Mouse (Mus musculus) heart, adult 9 months (tissue): Measurements from ENCODE around the gene Ankrd44.

Experiments used
- DNase-seq, 2 experiments: peaks; one replicate each; pipeline ENCODE4 v3.0.0; 2022; ENCODE audit warnings: low spot score in 2 of 2

The Ankrd44 gene

GRCm38 (mm10) chr1:54922707-54923106 is 3.5 kb downstream of the Ankrd44 start:
- no peak for DNase-seq

- no peak for DNase-seq
Observed at GRCm38 (mm10) chr1:54922025-54922574, 4.1 kb downstream of the Ankrd44 start.

GRCm38 (mm10) chr1:54920132-54920531 is 6.1 kb downstream of the Ankrd44 start:
- no peak for DNase-seq

- no peak for DNase-seq
Observed at GRCm38 (mm10) chr1:54916456-54916855, 9.7 kb downstream of the Ankrd44 start.

DNA sequence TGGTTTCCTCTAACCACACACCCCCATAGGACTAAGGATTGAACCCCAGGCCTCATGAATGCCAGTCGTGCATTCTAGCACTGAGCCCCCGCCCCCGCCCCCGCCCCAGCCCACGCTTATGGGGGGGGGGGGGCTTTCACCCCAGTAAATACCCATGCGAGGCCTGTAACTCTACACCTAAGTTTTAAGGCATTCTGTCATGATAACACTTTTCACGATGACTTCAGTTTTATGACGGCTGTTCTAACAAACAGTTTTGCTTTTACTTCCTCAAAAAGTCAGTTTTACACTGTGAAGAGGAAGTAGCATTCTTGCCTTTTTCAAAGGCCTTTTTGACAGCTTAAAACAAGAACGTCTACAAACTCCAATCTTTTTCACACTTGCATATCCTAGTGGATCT is 11.8 kb downstream of the Ankrd44 start:
- DNase-seq = no peak

- DNase-seq = no peak
Observed at GRCm38 (mm10) chr1:54913379-54913873, 12.8 kb downstream of the Ankrd44 start.

- DNase-seq = no peak
Observed at GRCm38 (mm10) chr1:54913063-54913335, 13.2 kb downstream of the Ankrd44 start.

- peak; percentile 60 to 72 for DNase-seq
Observed at GRCm38 (mm10) chr1:54912290-54913062, 13.7 kb downstream of the Ankrd44 start.

DNA sequence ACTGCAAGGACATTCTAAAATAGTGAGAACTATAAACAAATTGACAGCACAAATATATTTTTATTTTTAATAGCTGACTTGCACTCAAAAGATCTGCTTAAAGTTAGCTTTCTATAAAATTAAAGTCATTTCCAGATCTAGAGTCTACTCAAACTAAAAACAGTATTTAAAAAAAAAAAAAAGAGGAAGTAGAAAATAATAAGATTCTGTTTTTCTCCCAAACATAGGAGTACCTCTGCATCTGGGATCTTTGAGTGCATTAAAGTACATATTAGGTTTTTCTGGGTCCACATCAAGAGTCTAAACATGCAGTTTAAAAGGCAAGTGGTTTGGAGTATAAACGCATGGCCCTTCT is 15.0 kb downstream of the Ankrd44 start:
- no peak for DNase-seq

GRCm38 (mm10) chr1:54910489-54911255 is 15.5 kb downstream of the Ankrd44 start:
- DNase-seq = no peak

DNA sequence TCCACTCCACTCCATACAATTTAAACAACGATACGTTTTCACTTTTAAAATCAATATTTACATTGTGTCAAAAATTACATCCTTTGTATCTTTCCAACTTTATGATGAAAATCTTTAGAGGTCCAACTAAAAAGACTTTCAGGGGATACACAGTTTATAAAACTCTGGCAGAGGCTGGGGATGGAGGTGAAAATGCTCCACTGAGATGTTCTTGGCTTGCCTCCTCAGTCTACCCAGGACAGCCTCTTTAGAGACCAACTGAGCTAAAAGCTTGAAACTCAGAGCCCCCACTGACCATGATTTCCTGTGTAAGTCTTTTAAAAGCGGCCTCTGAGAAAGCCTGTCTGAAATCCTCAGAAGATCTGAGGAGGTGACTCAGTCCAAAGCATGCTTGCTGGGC is 17.4 kb downstream of the Ankrd44 start:
- no peak for DNase-seq

DNA sequence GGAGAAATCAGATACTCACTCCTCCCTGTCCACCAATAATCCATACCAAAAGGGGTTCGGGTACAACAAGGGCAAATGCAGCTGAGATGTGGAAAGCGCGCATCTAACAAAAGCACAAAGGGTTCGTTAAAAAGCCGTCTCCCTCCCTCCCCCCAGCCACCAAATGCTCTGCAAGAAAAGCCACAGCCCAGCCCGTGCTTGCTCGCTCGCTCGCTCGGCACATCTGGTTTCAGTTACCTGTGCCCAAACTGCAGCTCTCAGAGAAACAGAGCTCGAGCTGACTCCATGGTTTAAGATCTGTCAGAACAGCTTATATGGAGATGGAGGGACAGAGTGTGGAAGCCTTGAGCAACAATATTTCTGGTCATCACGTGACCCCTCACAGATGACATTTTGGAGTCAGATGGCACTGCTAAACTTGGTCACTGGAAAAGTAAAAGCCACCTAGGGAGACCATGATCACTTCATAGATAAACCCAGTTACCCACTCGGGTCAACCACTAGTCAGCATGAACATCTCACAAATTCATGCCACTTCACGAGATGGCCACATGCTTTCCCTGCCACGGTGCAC is 19.0 kb downstream of the Ankrd44 start:
- DNase-seq = no peak

GRCm38 (mm10) chr1:54906322-54906721 is 19.9 kb downstream of the Ankrd44 start:
- DNase-seq = no peak

DNA sequence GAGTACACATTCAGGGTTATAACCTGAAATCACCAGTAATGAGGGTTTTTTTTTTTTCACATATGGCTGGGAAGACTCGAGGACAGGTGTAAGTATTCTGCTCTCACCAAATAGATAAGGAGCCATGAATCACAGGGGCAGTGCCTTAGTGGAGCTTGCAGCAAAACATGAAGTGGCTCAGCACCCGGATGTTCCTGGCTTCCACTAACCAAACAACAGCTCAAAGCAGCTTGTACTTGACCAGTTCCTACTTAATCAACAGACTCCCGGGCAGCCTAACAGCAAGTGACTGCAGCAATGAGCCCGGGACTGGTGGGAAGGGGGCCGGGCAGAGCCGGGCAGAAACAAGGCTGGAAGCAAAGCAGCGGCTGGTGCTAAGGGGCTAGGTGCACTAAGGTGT is 20.6 kb downstream of the Ankrd44 start:
- DNase-seq = no peak

DNA sequence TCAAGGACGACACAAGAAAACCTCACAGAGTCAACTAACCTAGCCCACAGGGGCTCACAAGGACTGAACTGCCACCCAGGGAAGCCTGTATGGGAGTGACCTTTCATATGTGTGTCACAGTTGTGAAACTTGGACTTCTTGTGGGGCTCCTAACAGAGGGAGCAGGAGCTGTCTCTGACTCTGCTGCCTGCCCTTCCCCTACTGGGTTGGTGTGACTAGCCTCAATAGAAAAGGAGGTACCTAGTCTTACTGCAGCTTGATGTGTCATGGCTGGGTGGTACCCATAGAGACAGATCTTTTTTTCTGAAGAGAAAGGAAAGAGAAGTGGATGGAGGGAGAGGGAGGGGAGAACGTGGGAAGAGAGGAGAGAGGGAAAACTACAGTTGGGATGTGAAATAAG is 22.0 kb downstream of the Ankrd44 start:
- no peak for DNase-seq

- no peak for DNase-seq
Observed at GRCm38 (mm10) chr1:54902689-54903246, 23.4 kb downstream of the Ankrd44 start.

DNA sequence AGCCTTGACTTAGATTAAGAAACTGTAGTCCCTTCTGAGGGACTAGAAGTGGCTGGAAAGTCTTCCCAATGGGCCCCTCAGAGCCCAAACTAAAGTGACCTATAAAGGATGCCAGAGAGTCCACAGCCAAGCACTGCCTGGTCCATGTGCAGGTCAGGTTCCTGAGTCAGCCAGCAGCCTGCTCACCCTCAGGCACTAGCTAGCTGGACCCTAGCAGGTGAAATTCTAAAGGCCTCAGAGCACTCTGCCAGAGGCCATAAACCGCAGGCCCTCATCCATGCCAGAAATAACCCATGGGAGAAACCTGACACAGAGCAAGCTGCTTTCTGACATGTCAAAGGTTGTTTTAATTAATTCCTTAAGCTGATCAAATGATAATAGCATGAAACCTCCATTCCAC is 25.1 kb downstream of the Ankrd44 start:
- no peak for DNase-seq

DNA sequence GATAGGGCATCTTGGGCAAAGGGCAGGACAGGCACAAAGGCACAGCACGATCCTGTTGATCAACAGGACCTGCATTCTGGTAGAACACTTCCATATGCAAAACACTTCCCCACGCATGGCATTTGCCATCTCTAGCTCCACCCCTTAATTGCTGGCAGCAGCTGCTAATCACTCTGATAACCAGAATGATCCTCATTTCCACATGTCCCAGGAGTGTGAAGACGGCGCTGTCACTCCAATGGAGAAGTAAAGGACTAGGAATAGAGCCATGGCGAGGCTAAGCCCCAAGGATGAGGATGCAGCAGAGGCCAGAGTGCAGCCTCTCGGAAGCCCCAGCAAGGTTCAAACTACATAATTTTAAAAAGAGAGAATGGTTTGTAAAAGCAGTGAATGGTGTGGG is 26.9 kb downstream of the Ankrd44 start:
- no peak for DNase-seq

- no peak for DNase-seq
Observed at GRCm38 (mm10) chr1:54898656-54899084, 27.5 kb downstream of the Ankrd44 start.

DNA sequence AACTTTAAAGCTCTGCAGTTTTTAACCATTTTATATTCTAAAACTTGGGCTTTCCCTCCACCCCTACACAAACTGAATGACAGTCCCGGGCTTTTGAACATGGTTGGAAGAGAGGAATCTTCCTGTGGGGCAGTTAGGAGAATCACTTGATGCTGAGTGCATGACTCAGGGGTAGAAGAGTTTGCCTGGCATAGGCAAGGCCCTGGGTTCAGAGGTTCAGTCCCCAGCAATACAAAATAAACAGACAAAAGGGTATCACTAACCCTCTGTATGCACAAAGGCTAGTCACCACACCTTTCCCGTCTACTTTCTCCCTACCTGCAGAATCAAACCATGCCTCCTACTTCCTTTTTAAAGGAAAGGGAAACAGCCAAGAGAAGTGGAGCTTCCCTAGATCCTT is 28.5 kb downstream of the Ankrd44 start:
- no peak for DNase-seq

- DNase-seq = no peak
Observed at GRCm38 (mm10) chr1:54896109-54897085, 29.8 kb downstream of the Ankrd44 start.
